Mouse (Mus musculus) forebrain, postnatal 0 days (tissue): ENCODE measurements around the gene Olfr307. TPM values are rescaled to one million over a fixed set of nuclear protein-coding genes. Genes with fewer than 3 reads are reported as not detected.
"Not testable (repeated sequence)": the region's sequence is repeated elsewhere in the genome, so short reads cannot be mapped to it uniquely, and the experiment has no call there.

Experiments used
- ATAC-seq: fragments of 200-750 bp; cut with Nextera tagmentation; 2 replicates; pipeline ENCODE4 v1.8.0; 2017; ENCODE audit warnings: mild to moderate bottlenecking, moderate library complexity
- DNase-seq: peaks from one replicate; pipeline ENCODE4 v3.0.0-alpha.2; 2015
- H3K27ac ChIP-seq: fragments of 300-500 bp; sonication (generic); 2 replicates; pipeline ENCODE4 v1.5.1; 2014; ENCODE audit warnings: low read depth, mild to moderate bottlenecking, antibody characterized with exemption, low read length, moderate library complexity, mixed read lengths
- H3K27me3 ChIP-seq: fragments of 300-500 bp; sonication (generic); 2 replicates; pipeline ENCODE4 v1.6.1; 2014; ENCODE audit warnings: mild to moderate bottlenecking, low read length, mixed read lengths; ENCODE audit not compliant: insufficient read depth
- H3K36me3 ChIP-seq: fragments of 300-500 bp; sonication (generic); 2 replicates; pipeline ENCODE4 v1.6.1; 2014; ENCODE audit warnings: mild to moderate bottlenecking, moderate library complexity; ENCODE audit not compliant: insufficient read depth
- H3K4me1 ChIP-seq: fragments of 300-500 bp; sonication (generic); 2 replicates; pipeline ENCODE4 v1.6.1; 2014; ENCODE audit warnings: antibody characterized with exemption; ENCODE audit not compliant: insufficient read depth
- H3K4me2 ChIP-seq: fragments of 300-500 bp; sonication (generic); 2 replicates; pipeline ENCODE4 v1.6.1; 2014; ENCODE audit warnings: low read depth, mild to moderate bottlenecking, moderate library complexity
- H3K4me3 ChIP-seq: fragments of 300-500 bp; sonication (generic); 2 replicates; pipeline ENCODE4 v1.5.1; 2014; ENCODE audit warnings: low read depth, low read length, mixed read lengths
- H3K9ac ChIP-seq: fragments of 300-500 bp; sonication (generic); 2 replicates; pipeline ENCODE4 v1.6.1; 2014; ENCODE audit warnings: mild to moderate bottlenecking
- H3K9me3 ChIP-seq: fragments of 300-500 bp; sonication (generic); 2 replicates; pipeline ENCODE4 v1.6.1; 2016; ENCODE audit warnings: low read length
- CTCF ChIP-seq: sonication (generic); IDR thresholded peaks from 2 replicates; pipeline ENCODE4 v1.5.1; 2016; ENCODE audit warnings: antibody characterized with exemption, control low read depth, low read depth
- WGBS: fragments of 180-500 bp; shearing (Covaris S2); extraction: QIAGEN DNeasy Blood & Tissue Kit; methylation state at CpG from one replicate; pipeline ENCODE4 v1.1.7; 2014; 5-methylcytosine and 5-hydroxymethylcytosine counted together
- polyA plus RNA-seq: library from polyadenylated mRNA; unstranded; fragments of >200 nt; fragmentation: Nextera tagmentation; extraction: Ambion mirVana; gene quantifications from 2 replicates; pipeline ENCODE4 v1.2.1, GENCODE M21; 2015
- total RNA-seq: library from RNA; depleted of rRNA; stranded (reverse); fragments of >200 nt; gene quantifications from 2 replicates; pipeline ENCODE4 v1.2.3, GENCODE M21; 2014; rRNA removed

Olfr307 gene
- total RNA-seq, result not detected in 2 replicates
- polyA plus RNA-seq, result not detected in 2 replicates

- WGBS, result 84% methylated on average over 1 of the region's 1 CpGs
- no peak within 1 kb of the TSS for H3K4me3 ChIP-seq
- H3K4me2 ChIP-seq, result no peak within 1 kb of the TSS
- DNase-seq (no peak), ATAC-seq (no peak)
- H3K9ac ChIP-seq, result no peak within 1 kb of the TSS
- no peaks in the 10 kb centered on the region for H3K27me3 ChIP-seq
- no peaks in the 10 kb centered on the region for H3K36me3 ChIP-seq
- TF ChIP-seq CTCF, result no peak
- no peak within 1 kb of the TSS for H3K27ac ChIP-seq
- H3K4me1 ChIP-seq, result no peaks in the 10 kb centered on the region
- H3K9me3 ChIP-seq, result no peaks in the 10 kb centered on the region
Measured at GRCm38 (mm10) chr7:86337486-86337885, at the start of gene Olfr307. TSS of gene Olfr307 (minus strand) at chr7:86337586.

- Histone ChIP-seq H3K36me3 (no peaks in the 10 kb centered on the region), H3K4me1 (no peaks in the 10 kb centered on the region), H3K4me3 (no peak within 1 kb of the TSS), H3K9me3 (no peaks in the 10 kb centered on the region), H3K4me2 (no peak within 1 kb of the TSS), H3K9ac (no peak within 1 kb of the TSS), H3K27me3 (no peaks in the 10 kb centered on the region), H3K27ac (no peak within 1 kb of the TSS)
- no peak for ATAC-seq
- no peak for TF ChIP-seq CTCF
- DNase-seq, result no peak
- WGBS, result 73% methylated on average over 1 of the region's 1 CpGs
Measured at GRCm38 (mm10) chr7:86386558-86386957, 49.2 kb upstream of the Olfr307 start, which contains the start of gene Olfr304. TSS of gene Olfr304 (minus strand) at chr7:86386658.

- no peak overlapping the region for H3K9ac ChIP-seq
- ATAC-seq, result no peak
- H3K27me3 ChIP-seq, result no peaks in the 10 kb centered on the region
- H3K9me3 ChIP-seq, result no peaks in the 10 kb centered on the region
- no peak overlapping the region for H3K4me3 ChIP-seq
- no peak overlapping the region for H3K27ac ChIP-seq
- H3K36me3 ChIP-seq, result no peaks in the 10 kb centered on the region
- H3K4me2 ChIP-seq, result no peak overlapping the region
- no peak for DNase-seq
- TF ChIP-seq CTCF, result 0 out of 2 replicates have a peak, but pooled peaks have one; percentile 6
- WGBS, result 75% methylated on average over 3 of the region's 3 CpGs
- no peaks in the 10 kb centered on the region for H3K4me1 ChIP-seq
Measured at GRCm38 (mm10) chr7:86385769-86386168, 48.4 kb upstream of the Olfr307 start.

GRCm38 (mm10) chr7:86366828-86367227, 29.4 kb upstream of the Olfr307 start, which contains the start of gene Olfr305:
TSS of gene Olfr305 (minus strand) at chr7:86366928.
- no peak for ATAC-seq
- WGBS, result 90% methylated on average over 1 of the region's 1 CpGs

GRCm38 (mm10) chr7:86346296-86346695, 8.9 kb upstream of the Olfr307 start:
- not testable (repeated sequence) for H3K36me3 ChIP-seq, H3K4me3 ChIP-seq, H3K9me3 ChIP-seq, H3K27ac ChIP-seq, H3K9ac ChIP-seq, H3K27me3 ChIP-seq, DNase-seq, H3K4me2 ChIP-seq, ATAC-seq, H3K4me1 ChIP-seq
- 91% methylated on average over 9 of the region's 9 CpGs for WGBS

More at GRCm38 (mm10) chr7:86366828-86367227, 29.4 kb upstream of the Olfr307 start, which contains the start of gene Olfr305:
- Histone ChIP-seq H3K27me3 (no peaks in the 10 kb centered on the region), H3K27ac (no peak within 1 kb of the TSS), H3K9me3 (no peaks in the 10 kb centered on the region), H3K9ac (no peak within 1 kb of the TSS), H3K36me3 (no peaks in the 10 kb centered on the region), H3K4me3 (no peak within 1 kb of the TSS), H3K4me1 (no peaks in the 10 kb centered on the region), H3K4me2 (no peak within 1 kb of the TSS)
- TF ChIP-seq CTCF, result no peak
- no peak for DNase-seq

GRCm38 (mm10) chr7:86344253-86344652, 6.9 kb upstream of the Olfr307 start:
- Histone ChIP-seq H3K27me3 (no peaks in the 10 kb centered on the region), H3K27ac (no peak overlapping the region), H3K9me3 (no peaks in the 10 kb centered on the region), H3K4me1 (no peaks in the 10 kb centered on the region), H3K36me3 (no peaks in the 10 kb centered on the region), H3K4me3 (no peak overlapping the region), H3K4me2 (no peak overlapping the region), H3K9ac (no peak overlapping the region)
- no peak for DNase-seq
- 55% methylated on average over 3 of the region's 3 CpGs for WGBS
- TF ChIP-seq CTCF, result no peak
- no peak for ATAC-seq

GRCm38 (mm10) chr7:86342881-86343565, 5.6 kb upstream of the Olfr307 start:
- H3K27me3 ChIP-seq, result no peaks in the 10 kb centered on the region
- TF ChIP-seq CTCF, result no peak
- no peaks in the 10 kb centered on the region for H3K36me3 ChIP-seq
- H3K4me3 ChIP-seq, result no peak overlapping the region
- DNase-seq (no peak), ATAC-seq (no peak)
- H3K27ac ChIP-seq, result no peak overlapping the region
- WGBS, result 78% methylated on average over 14 of the region's 14 CpGs
- H3K9me3 ChIP-seq, result no peaks in the 10 kb centered on the region
- H3K4me1 ChIP-seq, result no peaks in the 10 kb centered on the region
- no peak overlapping the region for H3K4me2 ChIP-seq
- no peak overlapping the region for H3K9ac ChIP-seq
